Mouse (Mus musculus) liver, embryonic 14.5 days (tissue): Measurements from ENCODE around the gene Pnp2.

ENCODE experiments used
- CTCF ChIP-seq: IDR thresholded peaks from 2 replicates; pipeline ENCODE4 v1.5.1; 2016; ENCODE audit warnings: antibody characterized with exemption, low read depth, control low read depth
- EP300 ChIP-seq: IDR thresholded peaks from 2 replicates; pipeline ENCODE4 v1.6.1; 2016; ENCODE audit warnings: antibody characterized with exemption, low read depth

- TF ChIP-seq CTCF (no peak), EP300 (no peak)
Measured at GRCm38 (mm10) chr14:50930377-50930753, 25.4 kb upstream of the Pnp2 start.
